Mouse (Mus musculus) stomach, postnatal 0 days (tissue): ENCODE results near the gene Plekhg2.

Experiments used
- CTCF ChIP-seq: IDR thresholded peaks from 2 replicates; pipeline ENCODE4 v1.5.1; 2016; ENCODE audit warnings: antibody characterized with exemption, low read depth, mild to moderate bottlenecking, moderate library complexity
- EP300 ChIP-seq: optimal IDR thresholded peaks from 2 replicates; pipeline ENCODE3; 2016; ENCODE audit warnings: antibody characterized with exemption

GRCm38 (mm10) chr7:28381938-28382337, 9.5 kb upstream of the Plekhg2 start:
- TF ChIP-seq CTCF (no peak), EP300 (peak; percentile 89)
